Mouse (Mus musculus) lung, postnatal 14 days (tissue): Measurements from ENCODE around the gene Vmn1r19.
"Not testable (repeated sequence)": the region's sequence is repeated elsewhere in the genome, so short reads cannot be mapped to it uniquely, and the experiment has no call there.

Experiments
- DNase-seq: peaks from one replicate; pipeline ENCODE4 v3.0.0; 2021

Vmn1r19 gene

DNA sequence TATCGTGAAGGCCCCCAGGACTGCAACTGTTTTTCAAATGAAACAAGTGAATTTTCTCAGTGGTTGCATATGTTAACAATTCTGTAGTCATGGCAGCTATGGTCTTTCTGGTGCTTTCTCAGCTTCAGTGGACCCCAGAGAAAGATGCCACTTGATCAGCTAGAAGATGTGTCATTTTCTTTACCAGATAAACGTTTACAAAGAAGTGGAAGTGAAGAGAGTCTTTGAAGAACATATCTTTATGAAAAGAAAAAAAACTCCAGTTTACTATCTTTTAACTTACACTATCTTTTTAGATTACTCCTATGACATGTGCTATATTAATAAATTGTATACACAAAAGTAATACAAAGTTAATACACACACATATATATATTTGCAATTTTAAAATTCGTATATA, at the start of gene Vmn1r19:
Gene Vmn1r19, plus strand, starts transcription at position 301 of the 400 bp plus-strand sequence.
- DNase-seq: not testable (repeated sequence)

- DNase-seq: no peak
Observed at GRCm38 (mm10) chr6:57356864-57357263, 46.7 kb upstream of the Vmn1r19 start.

- no peak for DNase-seq
Observed at GRCm38 (mm10) chr6:57363627-57364026, 40.0 kb upstream of the Vmn1r19 start, which contains the start of gene Vmn1r17. TSS of gene Vmn1r17 (minus strand) at chr6:57363727.

GRCm38 (mm10) chr6:57365866-57366265, 37.7 kb upstream of the Vmn1r19 start:
- DNase-seq: not testable (repeated sequence)

DNA sequence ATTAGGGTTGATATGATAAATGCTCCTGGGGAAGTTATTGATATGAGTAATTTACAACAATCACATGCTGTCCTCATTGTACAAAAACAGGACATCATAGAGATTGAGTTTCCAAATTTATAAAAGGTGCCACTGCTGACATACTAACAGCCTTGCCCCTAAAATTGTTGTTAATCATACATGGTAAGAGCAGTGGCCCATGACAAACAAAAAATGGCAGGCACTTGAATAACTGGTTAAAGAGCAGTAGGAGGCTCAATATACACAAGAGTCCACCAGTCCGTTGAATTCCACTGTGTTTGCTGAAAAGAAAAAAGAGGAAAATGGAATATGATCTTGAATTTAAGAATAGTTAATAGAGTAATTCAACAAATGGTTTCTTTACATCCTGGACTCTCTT, 36.1 kb upstream of the Vmn1r19 start:
- no peak for DNase-seq

DNA sequence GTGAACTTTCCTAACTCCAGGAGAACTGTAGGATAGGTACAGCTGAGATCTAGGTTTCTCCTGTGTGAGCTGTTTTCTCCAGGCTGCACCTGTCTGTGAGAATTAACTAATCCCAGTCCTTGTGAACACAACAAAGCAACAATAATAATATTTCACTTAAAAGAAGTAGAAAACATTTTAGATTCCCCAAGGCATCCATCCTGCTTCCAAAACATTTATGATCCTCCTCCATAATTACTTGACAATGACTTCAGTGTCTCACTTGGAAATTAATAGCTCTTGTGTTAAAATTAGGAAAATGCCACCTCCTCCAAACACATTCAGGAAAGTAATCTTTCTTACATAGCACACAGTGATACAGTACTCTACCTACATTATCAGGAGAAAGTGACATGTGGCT, 7.9 kb upstream of the Vmn1r19 start, which contains the start of gene Vmn1r18:
Gene Vmn1r18, minus strand, starts transcription at position 101 of the 400 bp plus-strand sequence.
- DNase-seq: no peak

DNA sequence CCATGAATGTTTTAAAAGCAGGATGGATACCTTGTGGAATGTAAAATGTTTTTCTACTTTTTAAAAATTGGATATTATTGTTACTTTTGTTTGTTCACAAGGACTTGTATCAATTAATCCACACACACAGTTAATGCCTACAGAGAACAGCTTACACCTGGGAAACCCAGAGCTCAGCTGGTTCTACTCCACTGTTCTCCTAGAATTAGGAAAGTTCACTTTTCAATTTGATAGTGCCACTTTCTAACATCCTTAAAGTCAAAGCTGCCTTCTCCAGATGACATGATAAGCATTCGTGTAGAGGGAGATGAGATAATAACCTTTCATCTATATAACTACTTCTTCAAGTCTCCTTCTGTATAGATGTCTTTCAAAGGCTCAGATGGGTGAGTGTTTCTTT, 25.1 kb downstream of the Vmn1r19 start, which contains the start of gene Vmn1r20:
Gene Vmn1r20, plus strand, starts transcription at position 301 of the 400 bp plus-strand sequence.
- no peak for DNase-seq

- peak; percentile 11 for DNase-seq
Observed at GRCm38 (mm10) chr6:57431196-57431595, 27.6 kb downstream of the Vmn1r19 start.
